Mouse (Mus musculus) thymus, postnatal 4 days (tissue): Measurements from ENCODE around the gene Bcdin3d.

ENCODE experiments used
- DNase-seq: peaks from one replicate; pipeline ENCODE4 v3.0.0; 2021

Bcdin3d gene

GRCm38 (mm10) chr15:99474576-99474926 lies at the start of gene Bcdin3d:
TSS of gene Bcdin3d (minus strand) at chr15:99474730.
- DNase-seq: peak; percentile 95

DNA sequence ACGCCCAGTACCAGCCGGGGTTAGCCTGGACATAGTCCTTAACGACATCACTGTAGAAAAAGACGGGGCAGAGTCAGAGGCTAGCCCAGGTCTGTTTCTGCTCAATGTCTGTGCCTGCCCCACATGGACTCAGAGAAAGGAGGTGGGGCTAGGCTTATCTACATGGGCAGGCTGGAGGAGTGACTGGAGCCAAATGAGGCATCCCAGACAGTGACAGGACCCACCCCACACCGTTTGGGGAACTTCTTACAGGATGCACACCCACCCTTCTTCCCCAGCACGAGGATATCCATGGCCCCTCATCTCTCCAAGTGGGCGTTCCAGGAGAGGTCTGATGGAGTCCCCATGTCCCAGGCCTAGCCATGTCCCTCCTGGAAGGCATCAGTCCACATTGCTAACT lies 45.8 kb upstream of the Bcdin3d start:
- DNase-seq: no peak

- no peak for DNase-seq
These were observed 45.1 kb upstream of the Bcdin3d start for GRCm38 (mm10) chr15:99519626-99520025.

DNA sequence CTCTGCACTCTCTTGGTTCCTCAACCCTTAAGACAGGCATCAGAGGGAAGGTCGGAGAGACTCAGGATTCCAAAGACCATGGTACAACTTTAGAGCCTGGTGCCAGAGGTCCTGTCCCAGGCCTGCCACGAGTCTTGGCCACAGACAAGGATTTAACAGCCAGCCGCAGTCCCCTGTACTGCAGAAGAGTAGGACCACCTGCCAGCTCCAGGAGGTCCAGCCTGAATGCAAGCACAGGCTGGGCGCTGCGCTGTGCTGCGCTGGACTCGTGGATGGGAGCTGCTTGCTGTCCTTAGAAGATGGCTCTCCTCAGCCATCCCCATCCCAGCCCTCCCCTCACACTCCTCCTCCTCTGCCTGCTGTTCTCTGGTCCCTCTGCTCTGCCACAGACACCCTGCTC lies 43.2 kb upstream of the Bcdin3d start:
- DNase-seq: no peak

DNA sequence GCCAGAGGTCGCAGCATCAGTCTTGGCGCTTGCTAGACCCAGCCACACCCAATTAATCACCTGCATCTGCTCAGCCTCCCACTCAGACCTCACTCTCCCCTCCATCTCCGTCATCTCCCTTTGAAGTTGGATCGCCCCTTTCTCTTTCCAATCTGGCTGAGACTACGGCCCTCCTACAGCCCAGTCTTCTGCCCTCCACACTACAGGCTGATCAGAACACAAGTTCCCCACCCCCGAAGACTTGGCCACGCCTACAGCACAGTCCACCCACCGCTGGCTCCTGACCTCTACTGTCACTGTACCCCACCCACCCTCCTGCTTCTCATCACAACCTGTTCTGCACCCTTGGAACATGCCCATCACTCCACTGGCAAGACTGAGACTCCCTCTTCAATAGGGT lies 42.2 kb upstream of the Bcdin3d start:
- no peak for DNase-seq

GRCm38 (mm10) chr15:99511797-99512525 lies 37.4 kb upstream of the Bcdin3d start:
- DNase-seq: no peak

- no peak for DNase-seq
These were observed 36.1 kb upstream of the Bcdin3d start for GRCm38 (mm10) chr15:99510621-99511020.

DNA sequence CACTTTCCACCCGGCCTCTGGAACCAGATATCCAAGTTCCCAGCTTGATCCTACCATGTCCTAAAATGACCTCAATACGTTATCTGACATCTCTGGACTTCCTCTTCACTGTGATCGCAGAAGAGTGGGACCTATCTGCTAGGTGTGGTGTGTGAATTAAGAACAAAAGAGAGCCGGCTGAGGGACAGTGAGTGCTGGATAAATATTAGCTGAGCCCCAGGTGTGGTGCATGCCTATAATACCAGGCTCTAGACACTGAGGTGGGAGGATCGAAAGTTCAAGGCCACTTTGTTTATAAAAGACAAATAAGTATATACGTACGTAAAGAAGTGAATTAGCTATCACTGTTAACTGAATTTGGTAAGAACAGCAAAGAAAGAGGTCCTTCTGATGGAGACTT lies 35.3 kb upstream of the Bcdin3d start:
- DNase-seq: no peak

DNA sequence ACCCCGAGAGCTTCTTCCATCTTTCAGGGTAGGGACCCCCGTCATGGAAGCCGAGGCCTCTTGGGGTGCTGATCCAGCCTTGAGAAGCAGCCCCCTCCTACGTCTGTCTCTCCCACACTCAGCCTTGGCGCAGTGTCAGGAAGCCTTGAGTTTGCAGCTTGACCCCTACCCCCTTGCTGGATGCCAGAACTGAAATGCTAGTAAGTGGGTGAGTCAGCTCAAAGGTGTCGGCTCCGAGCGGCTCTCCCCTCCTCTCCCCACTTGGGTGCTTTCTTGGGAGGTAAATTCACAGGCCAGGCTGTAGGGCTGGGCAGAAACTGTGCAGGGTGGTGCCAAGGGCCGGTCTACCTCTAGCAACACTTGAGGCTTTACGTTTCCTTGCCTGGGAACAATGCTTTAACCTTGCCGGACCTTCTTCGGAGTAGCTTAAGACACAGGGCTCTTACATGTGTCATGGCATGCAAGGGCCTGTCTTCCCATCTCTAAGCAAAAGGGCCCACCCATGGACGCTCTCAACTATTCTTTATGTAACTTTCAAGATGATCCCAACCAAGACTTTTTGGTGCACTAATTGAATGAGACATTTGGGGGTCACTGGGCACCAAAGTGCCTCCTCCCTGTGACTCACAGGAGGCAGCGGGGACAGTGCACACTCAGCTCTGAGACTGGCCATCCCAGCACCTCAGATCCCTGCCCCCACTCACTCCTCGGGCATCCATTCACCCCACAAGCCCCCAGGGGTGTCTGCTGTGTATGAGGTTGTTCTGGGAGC lies 31.0 kb upstream of the Bcdin3d start:
- no peak for DNase-seq

DNA sequence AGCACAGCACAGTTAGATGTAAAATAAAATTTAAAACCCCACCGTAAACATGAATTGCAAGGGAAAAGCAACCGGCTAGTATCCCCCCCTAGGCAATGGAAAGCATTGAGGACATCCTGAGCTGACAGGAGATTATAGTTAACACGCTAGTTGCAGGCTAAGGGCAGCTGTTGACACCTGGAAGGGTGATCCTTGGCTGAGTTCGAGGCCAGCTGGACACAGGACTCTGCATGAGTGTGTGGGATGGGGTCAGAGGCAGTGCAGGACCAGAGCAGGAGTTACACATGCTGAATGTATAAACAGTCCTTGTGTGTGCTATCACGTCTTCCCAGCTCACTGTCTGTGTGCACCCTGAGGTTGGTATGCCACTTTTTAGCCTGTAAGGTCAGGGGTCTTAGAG lies 28.7 kb upstream of the Bcdin3d start:
- DNase-seq: no peak

GRCm38 (mm10) chr15:99502311-99502831 lies 27.8 kb upstream of the Bcdin3d start:
- no peak for DNase-seq

DNA sequence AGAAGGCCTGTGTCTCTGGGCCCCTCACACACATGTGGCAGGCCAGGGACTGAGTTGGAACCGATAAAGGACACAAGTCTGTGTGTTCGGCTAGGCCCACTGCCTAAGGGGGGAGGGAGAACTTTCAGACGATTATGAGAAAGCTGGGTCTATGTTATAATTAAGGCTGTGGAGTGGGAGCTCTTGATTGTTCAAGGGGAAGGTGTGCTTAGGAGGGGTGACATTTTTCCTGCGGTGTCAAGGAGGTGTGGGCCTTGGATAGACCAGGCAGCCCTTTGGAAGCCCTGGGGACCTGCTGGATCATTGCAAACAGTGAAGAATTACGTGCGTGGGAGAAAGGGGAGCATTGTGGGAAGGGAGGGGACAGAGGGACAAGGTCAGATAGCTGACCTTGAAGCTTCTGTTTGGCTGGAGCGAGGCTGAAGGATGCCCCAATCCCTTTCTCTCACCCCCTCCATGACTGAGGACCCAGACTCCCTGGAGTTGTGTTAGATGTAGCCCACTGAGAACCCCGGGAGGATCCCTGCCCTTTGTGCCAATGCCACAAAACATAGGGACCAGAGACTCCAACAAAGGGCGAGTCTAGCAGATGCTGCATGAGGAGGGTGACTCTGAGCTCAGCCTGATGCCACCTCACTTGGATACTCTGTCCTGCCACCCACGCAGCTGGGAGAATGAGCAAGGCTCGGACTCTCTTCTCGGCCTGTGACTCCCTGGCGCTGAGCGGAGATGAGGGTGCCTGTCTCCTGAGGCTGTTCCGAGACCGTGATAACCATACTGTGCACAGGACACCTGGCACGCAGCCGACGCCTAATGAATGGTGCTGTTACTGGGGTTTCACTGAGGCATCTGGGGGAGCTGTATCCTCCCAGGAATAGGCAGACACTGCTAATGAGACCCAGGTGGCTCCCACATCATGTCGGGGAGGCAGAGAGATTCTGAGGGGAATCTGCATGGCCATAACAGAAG lies 27.0 kb upstream of the Bcdin3d start:
- no peak for DNase-seq

- no peak for DNase-seq
These were observed 25.8 kb upstream of the Bcdin3d start for GRCm38 (mm10) chr15:99500320-99500719.

- no peak for DNase-seq
These were observed 25.2 kb upstream of the Bcdin3d start for GRCm38 (mm10) chr15:99499726-99500125.

- DNase-seq: no peak
These were observed 24.3 kb upstream of the Bcdin3d start for GRCm38 (mm10) chr15:99498781-99499180.

GRCm38 (mm10) chr15:99498356-99498755 lies 23.8 kb upstream of the Bcdin3d start:
- DNase-seq: no peak

GRCm38 (mm10) chr15:99497527-99498242 lies 23.2 kb upstream of the Bcdin3d start:
- DNase-seq: no peak

- peak; percentile 48 for DNase-seq
These were observed 22.5 kb upstream of the Bcdin3d start for GRCm38 (mm10) chr15:99497061-99497460.

GRCm38 (mm10) chr15:99484745-99485144 lies 10.2 kb upstream of the Bcdin3d start:
- DNase-seq: no peak

DNA sequence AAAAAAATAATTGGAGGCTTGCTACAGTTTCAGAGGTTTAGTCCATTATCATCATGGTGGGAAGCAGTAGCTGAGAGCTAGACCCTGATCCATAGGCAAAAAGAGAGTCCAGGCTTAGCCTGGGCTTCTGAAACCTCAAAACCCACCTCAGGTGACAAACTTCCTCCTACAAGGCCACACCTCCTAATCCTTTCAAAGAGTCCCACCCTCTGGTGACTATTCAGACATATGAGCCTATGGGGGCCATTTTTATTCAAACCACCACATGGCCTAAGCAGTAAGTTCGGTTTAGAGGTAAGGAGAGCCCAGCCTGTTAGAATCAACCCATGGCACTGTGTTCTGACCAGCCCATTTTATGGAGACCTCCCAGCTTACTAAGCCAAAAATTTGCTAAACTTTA lies 1.3 kb upstream of the Bcdin3d start:
- no peak for DNase-seq

DNA sequence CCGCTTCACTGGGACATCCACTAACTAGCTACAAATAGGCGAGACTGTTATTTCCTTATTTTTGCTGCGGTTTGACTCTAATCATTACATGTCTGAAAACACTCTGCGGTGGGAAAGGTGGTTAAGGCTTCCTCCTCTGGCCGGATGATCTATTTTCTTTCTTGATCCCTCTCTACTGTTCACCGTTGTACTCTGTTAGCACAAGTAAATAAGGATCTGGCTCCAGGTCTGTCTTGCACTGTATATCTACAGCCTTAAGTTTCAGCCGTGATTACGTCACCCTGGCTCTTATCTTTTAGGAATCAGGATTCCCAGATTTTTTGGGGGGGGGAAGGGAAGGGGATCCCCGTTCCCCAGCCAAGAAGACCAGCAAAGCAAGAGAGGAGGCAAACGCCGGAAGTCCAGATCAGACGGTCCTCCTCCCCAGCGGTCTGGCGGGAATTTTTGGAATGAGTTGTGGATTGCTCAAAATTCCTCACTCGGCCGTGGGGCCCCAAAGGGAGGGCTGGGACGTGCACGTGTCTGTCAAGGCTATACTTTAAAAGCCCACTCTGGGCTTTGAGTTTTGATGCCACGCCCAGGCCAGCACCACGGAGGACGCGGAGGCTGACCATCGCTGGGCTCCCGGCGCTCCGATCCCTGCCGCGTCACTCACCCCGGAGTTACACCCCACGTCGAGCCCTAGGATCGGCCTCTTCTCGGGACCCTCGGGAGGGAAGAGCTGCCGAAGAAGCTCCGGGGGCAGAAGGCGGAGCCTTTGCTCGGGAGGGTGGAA lies 542 bp downstream of the Bcdin3d start:
- DNase-seq: no peak

DNA sequence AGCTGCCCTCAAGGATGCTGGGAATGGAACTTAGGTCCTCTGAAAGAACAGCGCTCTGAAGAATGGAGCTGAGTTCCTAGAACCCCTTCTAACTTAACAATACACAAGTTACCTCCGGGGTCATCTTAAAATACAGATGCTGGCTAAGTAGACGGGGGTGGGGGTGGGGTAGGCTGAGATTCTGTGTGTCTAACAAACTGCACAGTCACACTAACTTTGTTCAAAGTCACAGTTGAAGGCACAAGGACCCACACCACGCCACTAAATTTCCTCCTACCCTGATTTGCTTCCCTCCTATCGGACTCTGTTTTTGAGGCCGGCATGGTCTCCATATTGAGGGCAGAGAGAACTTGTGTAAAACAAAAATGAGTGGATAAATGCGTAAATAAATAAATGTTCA lies 1.6 kb downstream of the Bcdin3d start:
- DNase-seq: no peak
